ENCODE assay signal across 8 mouse cellular contexts in the genomic region with DNA sequence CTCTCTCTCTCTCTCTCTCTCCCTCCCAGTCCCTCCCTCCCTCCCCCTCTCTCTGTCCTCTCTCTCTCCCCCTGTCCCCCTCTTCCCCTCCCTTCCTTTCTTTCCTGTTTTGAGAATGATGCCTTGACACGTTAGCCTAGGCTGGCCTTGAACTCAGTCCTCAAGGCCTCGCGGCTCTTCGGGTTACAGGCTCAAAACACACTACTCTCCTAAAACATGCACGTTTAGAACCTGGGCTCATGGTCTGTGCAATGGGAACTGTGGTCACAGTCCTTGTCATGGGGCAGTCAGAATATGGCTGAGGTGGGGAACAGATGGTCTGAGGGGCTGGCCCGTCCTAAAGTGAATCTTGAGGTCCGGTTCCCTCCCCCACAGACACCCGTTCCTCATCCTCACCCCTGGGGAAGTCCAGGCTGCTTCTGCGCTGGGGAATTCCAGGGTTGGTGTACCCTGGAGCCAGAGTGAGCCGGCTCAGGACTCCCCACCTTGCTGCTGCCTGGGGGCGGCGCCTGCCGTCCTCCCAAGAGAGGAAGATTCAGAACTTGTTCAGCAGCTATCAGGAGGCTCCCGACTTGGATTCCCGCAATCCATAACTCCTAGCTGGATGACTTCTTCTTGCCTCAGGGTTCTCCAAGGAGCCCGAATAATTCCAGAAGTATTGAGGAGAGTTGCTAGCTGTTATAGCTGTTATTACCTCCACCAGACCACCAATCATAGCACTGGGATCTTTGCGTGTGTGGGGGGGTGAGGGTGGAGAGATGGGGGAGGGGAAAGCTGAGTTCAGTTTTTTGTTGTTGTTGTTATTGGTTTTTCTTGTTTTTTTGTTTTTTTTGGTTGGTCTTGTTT. TPM values are rescaled to one million over a fixed set of nuclear protein-coding genes. Genes with fewer than 3 reads are reported as not detected.
DNase-seq lines count a peak whose midpoint lies in the region; ATAC-seq and TF ChIP-seq lines count a peak whose summit lies in the region.

No protein-coding gene starts in this region.

- 4% methylated on average over 17 of the region's 17 CpGs for WGBS in heart, embryonic 12.5 days
- 4% methylated on average over 17 of the region's 17 CpGs for WGBS in limb, embryonic 13.5 days

- H3K9me3 ChIP-seq in CH12.LX (replicated peaks; ENCODE audit: low read length), result no peaks in the 10 kb centered on the region
- H3K9me3 ChIP-seq in heart, embryonic 12.5 days (replicated peaks), result no peaks in the 10 kb centered on the region
- H3K9me3 ChIP-seq in limb, embryonic 13.5 days, result no peaks in the 10 kb centered on the region

- peak; percentile 45 to 56 for DNase-seq in heart, adult 18-20 months
- no peak for DNase-seq in heart, postnatal 10 days
- DNase-seq in CH12.LX (ENCODE audit: extremely low read depth), result no peak
- DNase-seq in right cerebral cortex, postnatal 36 days (ENCODE audit: low spot score in 2 of 2), result no peak
- DNase-seq in cerebellum, postnatal 14 days, result no peak
- DNase-seq in gastrocnemius, postnatal 14 days, result no peak

- TF ChIP-seq EP300 in CH12.LX (IDR thresholded peaks at IDR 0.05; ENCODE audit: low read length), result no peak

- H3K4me3 ChIP-seq in CH12.LX (replicated peaks in 1 of 3; ENCODE audit: low read depth in 2 of 3, low read length in 2 of 3, poor library complexity in 1 of 3), result peak overlapping the region; percentile 60 to 90 (median 69)
- H3K4me3 ChIP-seq in heart, embryonic 12.5 days, result peak overlapping the region; percentile 50
- H3K4me3 ChIP-seq in limb, embryonic 13.5 days, result peak overlapping the region; percentile 43

- no peak for TF ChIP-seq RAD21 in CH12.LX (IDR thresholded peaks at IDR 0.05; ENCODE audit: low read depth, low read length)

- no peak for ATAC-seq in heart, embryonic 12.5 days (ENCODE audit: insufficient number of reproducible peaks, low FRiP score)
- ATAC-seq in limb, embryonic 13.5 days (ENCODE audit: low FRiP score, low read depth), result 0 out of 2 replicates have a peak, but pooled peaks have one; percentile 10

- H3K4me1 ChIP-seq in CH12.LX (ENCODE audit: control insufficient read depth in 1 of 2, insufficient read depth in 2 of 2), result peaks cover 23 to 50% of the 10 kb centered on the region in 2 experiments
- peaks cover 23% of the 10 kb centered on the region for H3K4me1 ChIP-seq in heart, embryonic 12.5 days (replicated peaks)
- peaks cover 14% of the 10 kb centered on the region for H3K4me1 ChIP-seq in limb, embryonic 13.5 days

- in situ Hi-C loops in CH12.LX (cut with MboI; ENCODE audit: low pct_ligation_motif_present, low pct_unique_long_range_greater_than_20kb, low sequenced_read_pairs), result loop anchor here (10.0 kb wide), 1 partner anchor 128 kb away; the partner anchor contains the start of gene Cdc37

- H3K27me3 ChIP-seq in CH12.LX (replicated peaks), result no peaks in the 10 kb centered on the region
- H3K27me3 ChIP-seq in heart, embryonic 12.5 days (replicated peaks), result peaks cover 61% of the 10 kb centered on the region
- H3K27me3 ChIP-seq in limb, embryonic 13.5 days, result peaks cover 70% of the 10 kb centered on the region

- TF ChIP-seq POLR2A in CH12.LX (IDR thresholded peaks at IDR 0.05; ENCODE audit: low read depth, low read length), result no peak

- dilution Hi-C loops in CH12.LX (cut with MboI; ENCODE audit: extremely low pct_ligation_motif_present, extremely low pct_unique_long_range_greater_than_20kb, low sequenced_read_pairs), result no loop called here

- no peak for TF ChIP-seq CTCF in CH12.LX (conservative IDR thresholded peaks at IDR 0.05 in 1 of 2, IDR thresholded peaks at IDR 0.05 in 1 of 2; ENCODE audit: low read depth in 2 of 2, low read length in 2 of 2)

- H3K9ac ChIP-seq in CH12.LX (ENCODE audit: insufficient read depth, low read depth), result peak overlapping the region; percentile 50
- H3K9ac ChIP-seq in heart, embryonic 12.5 days, result no peak overlapping the region; the same call in 1 of the 2 replicates
- H3K9ac ChIP-seq in limb, embryonic 13.5 days, result peak overlapping the region; percentile 55; the same call in 1 of the 2 replicates

- H3K27ac ChIP-seq in CH12.LX (ENCODE audit: insufficient read depth, low read depth), result peak overlapping the region; percentile 74
- H3K27ac ChIP-seq in heart, embryonic 12.5 days (ENCODE audit: poor library complexity, severe bottlenecking), result no peak overlapping the region
- no peak overlapping the region for H3K27ac ChIP-seq in limb, embryonic 13.5 days

- peak overlapping the region; percentile 89 for H3K4me2 ChIP-seq in CH12.LX (ENCODE audit: insufficient read depth, low read depth, poor library complexity, severe bottlenecking)
- H3K4me2 ChIP-seq in heart, embryonic 12.5 days, result peak overlapping the region; percentile 78
- peak overlapping the region; percentile 63 for H3K4me2 ChIP-seq in limb, embryonic 13.5 days (replicated peaks)

- H3K79me2 ChIP-seq in CH12.LX (replicated peaks; ENCODE audit: control insufficient read depth, extremely low read depth, insufficient read depth, poor library complexity, severe bottlenecking), result peaks cover 55% of the 10 kb centered on the region

- peaks cover 29 to 42% of the 10 kb centered on the region in 2 experiments for H3K36me3 ChIP-seq in CH12.LX (replicated peaks in 1 of 2; ENCODE audit: control insufficient read depth in 1 of 2, insufficient read depth in 1 of 2, low read length in 1 of 2)
- H3K36me3 ChIP-seq in heart, embryonic 12.5 days, result no peaks in the 10 kb centered on the region
- H3K36me3 ChIP-seq in limb, embryonic 13.5 days, result no peaks in the 10 kb centered on the region

- intact Hi-C loops in heart, postnatal 10 days (cut with DNase I), result no loop called here
- intact Hi-C loops in gastrocnemius, postnatal 14 days (cut with DNase I; ENCODE audit: low total_unique reads), result no loop called here

TF ChIP-seq in CH12.LX, 34 proteins besides CTCF, POLR2A, EP300 and RAD21 (continues in another document):
- TF ChIP-seq ZMIZ1 (IDR thresholded peaks at IDR 0.05; ENCODE audit: low read depth, low read length) (no peak; the same call in 1 of the 2 replicates), MXI1 (IDR thresholded peaks at IDR 0.05; ENCODE audit: low read depth, low read length) (peak; percentile 23; the same call in 1 of the 2 replicates), ZKSCAN1 (IDR thresholded peaks at IDR 0.05; ENCODE audit: borderline replicate concordance, low read depth, low read length) (no peak), UBTF (IDR thresholded peaks at IDR 0.05; ENCODE audit: low read depth, low read length) (no peak; the same call in 1 of the 2 replicates), JUN (IDR thresholded peaks at IDR 0.05; ENCODE audit: insufficient read depth, low read depth, low read length) (no peak), ZNF384 (IDR thresholded peaks at IDR 0.05; ENCODE audit: low read depth, low read length) (no peak), GABPA (IDR thresholded peaks at IDR 0.05; ENCODE audit: insufficient replicate concordance, low read depth, low read length) (no peak), TCF12 (IDR thresholded peaks at IDR 0.05; ENCODE audit: low read depth, low read length) (no peak), MEF2A (IDR thresholded peaks at IDR 0.05; ENCODE audit: borderline replicate concordance, low read depth, low read length) (peak; percentile 50; the same call in 1 of the 2 replicates), POLR2AphosphoS2 (IDR thresholded peaks at IDR 0.05; ENCODE audit: low read depth, low read length) (no peak; the same call in 1 of the 2 replicates)

RNA-seq across cellular contexts. Expression of gene Icam1, which starts 0.8 kb away (rescaled TPM):
- total RNA-seq in heart, adult 18-20 months (2021), result 1 to 10 TPM; 8.7 to 9.1 TPM
- total RNA-seq in heart, postnatal 10 days (2021), result 1 to 10 TPM; 8.9 to 9.5 TPM
- total RNA-seq in CH12.LX (2012; rRNA removed), result 128 and 202 TPM in 2 replicates
- 101 and 102 TPM in 2 replicates for total RNA-seq in CH12.LX (2014; rRNA removed)
- 64.2 and 70.6 TPM in 2 replicates for polyA plus RNA-seq in CH12.LX (2012; ENCODE audit: insufficient read length, low read depth)
- polyA plus RNA-seq in heart, embryonic 12.5 days (2016; fragmentation: Nextera tagmentation; extraction: Ambion mirVana), result 8.9 and 9.3 TPM in 2 replicates
- polyA plus RNA-seq in limb, embryonic 13.5 days (2015; fragmentation: Nextera tagmentation; extraction: Ambion mirVana), result 12.3 and 13.9 TPM in 2 replicates
- total RNA-seq in gastrocnemius, postnatal 14 days (2021), result 1 to 10 TPM; 3.1 to 3.4 TPM

RNA-seq across cellular contexts. Expression of gene Icam4, which starts 12.6 kb away (rescaled TPM):
- total RNA-seq in heart, adult 18-20 months (2021), result 1 to 10 TPM; 1.2 to 1.3 TPM
- total RNA-seq in heart, postnatal 10 days (2021), result under 1 TPM; 0.53 to 0.79 TPM
- 2.9 and 3.1 TPM in 2 replicates for total RNA-seq in CH12.LX (2012; rRNA removed)
- 1.1 and 1.2 TPM in 2 replicates for total RNA-seq in CH12.LX (2014; rRNA removed)
- 0.72 and 0.96 TPM in 2 replicates for polyA plus RNA-seq in CH12.LX (2012; ENCODE audit: insufficient read length, low read depth)
- polyA plus RNA-seq in heart, embryonic 12.5 days (2016; fragmentation: Nextera tagmentation; extraction: Ambion mirVana), result 5.6 and 8.1 TPM in 2 replicates
- polyA plus RNA-seq in limb, embryonic 13.5 days (2015; fragmentation: Nextera tagmentation; extraction: Ambion mirVana), result 0.62 and 2.2 TPM in 2 replicates
- total RNA-seq in gastrocnemius, postnatal 14 days (2021), result under 1 TPM; 0.29 to 0.43 TPM

RNA-seq across cellular contexts. Expression of gene Mrpl4, which starts 14.0 kb away (rescaled TPM):
- 100 to 1,000 TPM; 130 to 138 TPM for total RNA-seq in heart, adult 18-20 months (2021)
- total RNA-seq in heart, postnatal 10 days (2021), result 100 to 1,000 TPM; 103 to 104 TPM
- total RNA-seq in CH12.LX (2012; rRNA removed) (98.7 and 103 TPM in 2 replicates), CH12.LX (2014; rRNA removed) (42.1 and 43.9 TPM in 2 replicates)
- polyA plus RNA-seq in CH12.LX (2012; ENCODE audit: insufficient read length, low read depth), result 83.6 and 94.8 TPM in 2 replicates
- polyA plus RNA-seq in heart, embryonic 12.5 days (2016; fragmentation: Nextera tagmentation; extraction: Ambion mirVana), result 123 and 126 TPM in 2 replicates
- polyA plus RNA-seq in limb, embryonic 13.5 days (2015; fragmentation: Nextera tagmentation; extraction: Ambion mirVana), result 131 and 133 TPM in 2 replicates
- 10 to 100 TPM; 50.8 to 54.9 TPM for total RNA-seq in gastrocnemius, postnatal 14 days (2021)

RNA-seq across cellular contexts. Expression of gene Icam5, which starts 15.3 kb away (rescaled TPM):
- total RNA-seq in heart, adult 18-20 months (2021), result not detected
- under 1 TPM; 0.10 to 0.12 TPM for total RNA-seq in heart, postnatal 10 days (2021)
- 4.9 TPM in 2 replicates for total RNA-seq in CH12.LX (2012; rRNA removed)
- 0.89 and 1.0 TPM in 2 replicates for total RNA-seq in CH12.LX (2014; rRNA removed)
- 1.6 and 1.7 TPM in 2 replicates for polyA plus RNA-seq in CH12.LX (2012; ENCODE audit: insufficient read length, low read depth)
- polyA plus RNA-seq in heart, embryonic 12.5 days (2016; fragmentation: Nextera tagmentation; extraction: Ambion mirVana), result not detected in 2 replicates
- polyA plus RNA-seq in limb, embryonic 13.5 days (2015; fragmentation: Nextera tagmentation; extraction: Ambion mirVana), result 0.05 and 0.08 TPM in 2 replicates
- total RNA-seq in gastrocnemius, postnatal 14 days (2021), result under 1 TPM; 0.07 to 0.10 TPM

RNA-seq across cellular contexts. Expression of gene S1pr2, which starts 40.0 kb away (rescaled TPM):
- total RNA-seq in heart, adult 18-20 months (2021), result 1 to 10 TPM; 1.4 to 2.0 TPM
- 10 to 100 TPM; 10.2 to 11.0 TPM for total RNA-seq in heart, postnatal 10 days (2021)
- total RNA-seq in CH12.LX (2012; rRNA removed) (1.6 and 2.0 TPM in 2 replicates), CH12.LX (2014; rRNA removed) (0.84 and 1.3 TPM in 2 replicates)
- polyA plus RNA-seq in CH12.LX (2012; ENCODE audit: insufficient read length, low read depth), result 1.4 and 3.2 TPM in 2 replicates
- polyA plus RNA-seq in heart, embryonic 12.5 days (2016; fragmentation: Nextera tagmentation; extraction: Ambion mirVana), result 22.5 and 25.9 TPM in 2 replicates
- 60.3 and 66.9 TPM in 2 replicates for polyA plus RNA-seq in limb, embryonic 13.5 days (2015; fragmentation: Nextera tagmentation; extraction: Ambion mirVana)
- 1 to 10 TPM; 4.5 to 7.8 TPM for total RNA-seq in gastrocnemius, postnatal 14 days (2021)

Comparison
In these comparisons a context has a peak if more than half of its experiments do, and no peak if none do; other contexts are left out.
1. DNase-seq: peak in heart, adult 18-20 months (2 of 2); none in heart, postnatal 10 days (0 of 2), CH12.LX (single experiment), right cerebral cortex, postnatal 36 days (0 of 2), cerebellum, postnatal 14 days (0 of 2) and gastrocnemius, postnatal 14 days (single experiment).
2. RNA of gene Icam1, which starts 0.8 kb away (total RNA-seq): 101 to 202 TPM in CH12.LX; 8.9 to 9.5 TPM in heart, postnatal 10 days, 8.7 to 9.1 TPM in heart, adult 18-20 months and 3.1 to 3.4 TPM in gastrocnemius, postnatal 14 days; every median in the first group is over 4 times any median in the second.
3. Peak in every context shown above with its lines, with median percentiles within 50 percentile points of each other: H3K4me2 ChIP-seq and H3K4me3 ChIP-seq.